Mouse (Mus musculus): ENCODE results near the gene Dctd. TPM values are rescaled to one million over a fixed set of nuclear protein-coding genes. Genes with fewer than 3 reads are reported as not detected.

The Dctd gene
- 1 to 10 TPM; 5.6 to 9.5 TPM for polyA plus RNA-seq (2017; shearing (Covaris generic))

DNA sequence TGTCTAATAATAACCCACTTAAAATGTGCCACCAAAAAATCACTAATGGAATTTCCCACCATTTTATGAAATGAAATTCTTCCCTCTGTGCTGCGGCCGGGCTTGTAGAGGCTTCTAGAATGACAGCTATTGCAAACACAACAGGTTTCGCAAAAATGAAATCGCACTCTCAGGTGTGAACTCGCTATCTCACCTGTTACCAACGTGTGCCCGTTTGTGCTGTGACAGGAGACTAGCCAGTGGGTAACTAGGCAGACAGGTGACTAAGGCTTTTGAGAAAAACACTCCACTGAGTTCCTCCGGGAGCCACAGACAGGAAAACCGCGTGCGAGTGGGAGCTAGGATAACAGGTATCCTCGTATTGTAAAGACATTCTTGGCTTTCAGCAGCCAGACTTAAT, at the start of gene Dctd:
Dctd (plus strand) TSS at position 301 of the 400 bp plus-strand sequence.
- no peak for ATAC-seq

- ATAC-seq: no peak
These were observed 45.3 kb upstream of the Dctd start for GRCm38 (mm10) chr8:48053611-48054010.

DNA sequence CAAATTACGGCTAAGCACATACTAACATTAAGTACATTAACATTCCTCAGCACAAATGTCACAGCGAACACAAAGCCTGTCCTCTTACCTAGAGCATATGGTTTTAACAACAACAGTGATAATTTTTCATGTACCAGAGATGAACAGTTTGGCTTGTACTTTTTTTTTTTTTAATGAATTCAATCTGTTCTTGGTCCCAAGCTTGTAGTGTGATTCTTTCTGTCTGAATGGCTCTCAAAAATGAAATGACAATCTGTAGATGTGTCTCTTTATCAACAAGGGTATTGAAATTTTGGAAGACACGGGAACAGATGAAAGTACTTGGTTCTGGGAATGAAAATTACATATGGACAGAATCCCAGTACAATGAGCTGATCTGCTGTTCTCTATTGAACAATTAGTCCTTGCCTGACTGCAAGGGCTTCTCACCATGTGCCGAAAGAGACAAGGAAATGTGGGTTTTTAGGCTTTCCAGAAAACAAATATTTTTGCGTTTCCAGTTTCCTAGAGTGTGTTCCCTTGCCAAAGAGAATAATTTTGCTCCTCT, 35.3 kb upstream of the Dctd start:
- ATAC-seq: no peak

GRCm38 (mm10) chr8:48074149-48074548, 24.7 kb upstream of the Dctd start:
- no peak for ATAC-seq

DNA sequence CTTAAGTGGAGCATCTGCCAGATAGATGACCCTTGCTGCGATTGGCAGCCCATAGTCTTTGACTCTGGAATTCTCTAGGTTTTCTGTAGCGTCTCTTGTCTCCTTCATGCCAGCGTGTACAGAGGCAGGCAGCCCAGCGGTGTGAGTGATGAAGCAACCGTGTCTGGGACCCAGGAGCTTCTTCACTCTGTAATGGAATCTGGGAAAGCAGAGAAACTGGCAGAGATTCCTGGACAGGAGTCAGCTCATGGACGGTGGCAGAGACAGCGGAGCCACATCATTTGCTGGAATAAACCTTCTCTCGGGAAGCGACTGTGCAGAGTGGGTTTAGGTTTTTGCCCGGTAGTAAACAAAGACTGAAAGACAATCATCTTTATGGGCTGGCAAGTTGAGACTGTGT, 16.5 kb upstream of the Dctd start:
- no peak for ATAC-seq

GRCm38 (mm10) chr8:48090661-48091060, 8.2 kb upstream of the Dctd start:
- no peak for ATAC-seq

DNA sequence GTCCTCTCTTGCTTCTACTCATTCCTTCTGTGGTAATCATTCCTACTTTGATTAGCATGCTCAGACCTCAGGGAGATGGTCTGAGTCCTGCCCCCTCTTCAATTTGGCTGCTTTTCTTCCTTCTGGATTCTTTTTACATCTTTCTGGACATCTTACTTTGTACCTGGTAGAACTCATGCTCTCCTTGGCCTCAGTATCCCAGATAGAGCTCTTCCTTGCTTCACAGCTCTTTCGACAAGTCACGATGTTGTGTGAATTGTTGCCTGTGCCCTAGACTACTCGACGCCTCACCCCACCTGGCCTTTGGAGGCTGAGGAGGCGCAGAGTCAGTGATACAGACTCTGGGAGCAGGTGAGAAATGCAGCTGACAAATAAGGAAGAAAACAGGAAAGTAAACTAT, 3.5 kb upstream of the Dctd start:
- ATAC-seq: no peak

- ATAC-seq: no peak
These were observed 1.6 kb upstream of the Dctd start for GRCm38 (mm10) chr8:48097131-48097794.

DNA sequence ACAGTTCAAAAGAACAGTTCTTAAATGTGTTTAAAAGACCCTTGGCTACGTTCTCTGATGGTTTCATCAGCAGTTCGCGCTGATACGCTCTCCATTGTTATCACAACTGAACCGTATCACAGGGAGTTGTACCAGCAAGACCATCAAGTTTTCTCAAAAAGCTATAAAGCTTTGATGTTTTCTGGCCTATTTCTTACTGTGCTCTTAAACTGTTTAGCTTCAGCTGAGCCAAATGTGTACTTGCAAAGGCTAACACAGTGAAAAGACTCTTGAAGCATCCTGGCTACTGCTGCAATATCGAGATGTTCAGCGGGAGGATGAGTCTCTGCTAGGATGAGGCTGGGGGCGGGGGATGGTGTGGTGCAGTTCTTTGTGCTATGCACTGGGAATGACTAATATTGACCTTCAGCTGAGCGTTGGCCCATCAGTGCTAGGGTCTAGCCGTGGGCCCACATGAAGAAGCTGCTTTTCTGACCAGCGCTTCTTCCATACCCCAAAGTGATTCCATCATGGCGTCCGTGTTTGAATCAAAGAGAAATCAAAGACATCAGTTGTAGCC, 732 bp upstream of the Dctd start:
- no peak for ATAC-seq

GRCm38 (mm10) chr8:48100100-48100787, 1.4 kb downstream of the Dctd start:
- no peak for ATAC-seq

DNA sequence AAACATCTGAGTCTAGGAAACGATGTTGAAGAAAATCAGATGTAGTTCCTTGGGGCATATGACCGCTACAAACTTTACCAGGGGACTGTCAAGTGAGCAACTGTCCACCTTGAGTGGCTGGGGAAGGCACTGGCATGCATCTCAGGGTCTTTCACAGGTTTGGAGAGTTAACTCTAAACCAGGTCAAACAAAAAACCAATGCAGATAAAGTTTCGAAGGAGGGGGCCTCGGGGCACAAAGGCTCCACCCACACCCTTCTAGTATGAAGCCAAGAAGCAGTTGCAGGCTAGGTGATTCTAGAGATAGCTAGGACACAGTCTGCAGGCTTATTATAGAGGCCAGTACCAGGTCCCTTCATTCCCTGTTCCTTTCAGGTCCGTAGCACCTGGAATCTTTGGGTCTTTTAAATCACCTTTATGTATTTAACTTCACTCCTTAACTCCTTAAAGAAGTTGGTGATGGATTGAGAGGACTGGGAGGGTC, 10.5 kb downstream of the Dctd start:
- ATAC-seq: peak; percentile 18

- peak; percentile 76 for ATAC-seq
These were observed 11.2 kb downstream of the Dctd start for GRCm38 (mm10) chr8:48109856-48110780.

DNA sequence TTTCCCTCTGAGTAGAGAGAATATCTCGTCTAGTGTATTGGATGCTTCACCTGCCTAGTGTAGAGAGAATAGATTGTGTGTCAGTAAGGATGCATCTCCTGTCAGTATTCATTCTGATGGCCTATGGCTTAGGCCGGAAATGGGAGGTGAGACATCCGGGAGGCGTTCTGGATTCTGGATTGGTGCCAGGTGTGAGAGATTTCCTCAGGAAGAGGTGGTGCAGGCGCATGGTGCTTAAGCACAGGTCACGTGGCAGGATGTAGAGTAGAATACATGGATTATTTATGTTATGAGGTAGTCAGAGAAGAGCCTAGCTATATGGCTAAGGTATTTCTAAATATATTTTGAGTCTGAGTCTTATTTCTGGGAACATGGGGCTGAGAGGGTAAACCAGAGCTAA, 15.7 kb downstream of the Dctd start:
- no peak for ATAC-seq

GRCm38 (mm10) chr8:48122991-48123390, 24.1 kb downstream of the Dctd start:
- no peak for ATAC-seq

DNA sequence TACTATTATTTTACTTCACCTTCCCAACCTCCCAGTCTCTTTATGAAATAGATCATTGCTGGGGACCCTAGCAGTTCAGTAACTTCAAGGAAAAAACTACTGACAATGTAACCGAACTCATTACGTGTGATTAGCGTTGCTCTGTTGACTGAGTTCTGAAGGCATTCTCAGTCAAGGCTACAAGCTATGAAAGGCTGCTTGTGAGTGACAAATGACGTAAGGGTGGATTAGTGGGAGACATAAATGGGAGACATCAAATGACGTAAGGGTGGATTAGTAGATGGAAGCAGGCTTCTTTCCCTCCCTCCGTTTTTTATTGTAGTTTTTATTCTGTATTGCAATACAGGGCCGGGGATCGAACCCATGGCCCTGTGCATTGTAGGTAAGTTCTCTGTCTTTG, 26.0 kb downstream of the Dctd start:
- ATAC-seq: no peak

- ATAC-seq: no peak
These were observed 28.1 kb downstream of the Dctd start for GRCm38 (mm10) chr8:48126954-48127353.

DNA sequence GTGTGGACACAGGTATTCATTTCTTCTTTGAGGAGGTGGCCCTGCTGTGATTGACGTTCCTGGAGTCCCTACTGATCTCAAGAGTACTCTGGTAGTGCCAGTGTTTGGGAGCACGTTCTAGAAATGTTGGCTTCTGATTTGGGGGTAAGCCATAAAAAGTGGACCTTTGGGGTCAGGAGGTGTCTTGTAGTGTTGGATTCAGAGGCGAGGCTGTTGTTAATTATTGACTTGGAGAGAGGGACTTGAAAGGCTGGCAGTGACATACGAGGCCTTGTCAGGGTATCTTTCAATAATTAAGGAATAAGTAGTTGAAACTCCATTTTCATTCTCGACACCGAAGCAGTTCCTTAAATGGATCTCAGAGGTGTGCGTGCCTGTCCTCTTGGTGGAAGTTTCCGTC, 31.4 kb downstream of the Dctd start:
- ATAC-seq: no peak

DNA sequence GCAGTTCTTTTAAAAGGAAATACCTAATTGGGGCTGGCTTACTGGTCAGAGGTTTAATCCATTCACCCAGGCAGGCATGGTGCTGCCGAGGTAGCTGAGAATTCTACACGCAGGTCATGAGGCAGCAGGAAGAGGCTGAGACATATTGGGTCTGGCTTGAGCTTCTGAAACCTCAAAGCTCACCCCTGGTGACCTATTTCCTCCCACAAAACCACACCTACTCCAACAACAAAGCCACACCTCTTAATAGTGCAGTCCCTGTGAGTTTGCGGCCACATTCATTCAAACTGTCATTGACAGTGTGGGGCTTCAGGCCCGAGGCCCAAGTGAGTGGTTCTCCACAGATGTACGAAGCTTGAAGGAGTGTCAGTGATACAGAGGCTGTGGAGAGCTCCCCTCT, 34.4 kb downstream of the Dctd start:
- no peak for ATAC-seq

DNA sequence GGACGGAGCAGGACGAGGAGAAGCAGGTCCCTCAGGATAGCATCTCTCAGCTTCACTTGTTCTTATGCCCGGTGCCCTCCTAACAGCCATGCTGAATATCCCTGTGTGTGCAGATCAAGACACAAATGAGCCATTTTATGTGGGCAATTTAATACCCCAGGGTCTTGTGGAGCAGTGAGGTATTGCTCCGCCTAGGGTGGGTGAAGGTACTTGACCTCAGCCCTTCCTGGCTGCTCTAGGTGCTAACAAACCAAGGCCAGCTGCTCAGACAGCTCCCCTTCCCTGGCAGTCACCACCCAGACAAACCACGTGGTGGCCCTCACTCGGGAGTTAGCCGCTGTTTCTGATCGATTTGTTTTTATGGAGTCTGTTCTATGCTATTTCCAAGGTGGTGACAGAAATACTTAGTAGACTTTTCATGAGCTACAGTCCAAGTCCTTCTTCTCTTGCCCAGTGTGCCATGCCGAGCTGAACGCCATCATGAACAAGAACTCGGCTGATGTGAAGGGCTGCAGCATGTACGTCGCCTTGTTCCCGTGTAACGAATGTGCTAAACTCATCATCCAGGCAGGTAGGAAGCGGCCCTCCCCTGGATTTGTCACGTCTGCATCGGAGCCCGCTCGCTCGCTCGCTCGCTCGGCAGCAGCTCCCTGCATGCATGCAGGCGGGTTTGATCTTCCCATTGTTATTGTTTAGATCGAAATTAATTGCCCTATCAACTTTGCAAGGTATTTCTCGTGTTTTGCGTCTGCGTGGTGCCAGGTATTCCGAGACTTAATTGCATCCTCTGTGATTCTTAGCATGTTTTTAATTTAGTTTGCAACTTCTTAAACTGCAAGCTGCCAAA, 38.1 kb downstream of the Dctd start:
- ATAC-seq: no peak

- ATAC-seq: no peak
These were observed 38.7 kb downstream of the Dctd start for GRCm38 (mm10) chr8:48137651-48137937.

DNA sequence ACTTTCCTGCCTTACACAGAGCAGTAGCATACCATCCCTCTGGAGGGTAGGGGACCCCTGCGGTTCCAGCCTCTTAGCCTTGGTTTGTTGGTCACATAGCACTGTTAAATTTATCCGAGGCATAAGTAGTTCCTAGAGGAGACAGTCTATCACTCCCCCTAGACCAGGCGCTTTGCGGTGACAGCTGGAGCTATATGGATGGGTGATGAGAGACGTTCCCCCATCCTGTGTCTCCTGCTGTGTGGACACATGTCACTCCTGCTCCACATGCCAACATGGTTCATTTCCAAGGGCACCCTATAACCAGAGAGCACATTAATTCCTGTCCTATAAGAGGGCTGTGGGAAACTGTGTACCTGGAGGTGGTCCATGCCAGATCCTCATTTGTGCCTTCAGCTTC, 42.1 kb downstream of the Dctd start:
- no peak for ATAC-seq

DNA sequence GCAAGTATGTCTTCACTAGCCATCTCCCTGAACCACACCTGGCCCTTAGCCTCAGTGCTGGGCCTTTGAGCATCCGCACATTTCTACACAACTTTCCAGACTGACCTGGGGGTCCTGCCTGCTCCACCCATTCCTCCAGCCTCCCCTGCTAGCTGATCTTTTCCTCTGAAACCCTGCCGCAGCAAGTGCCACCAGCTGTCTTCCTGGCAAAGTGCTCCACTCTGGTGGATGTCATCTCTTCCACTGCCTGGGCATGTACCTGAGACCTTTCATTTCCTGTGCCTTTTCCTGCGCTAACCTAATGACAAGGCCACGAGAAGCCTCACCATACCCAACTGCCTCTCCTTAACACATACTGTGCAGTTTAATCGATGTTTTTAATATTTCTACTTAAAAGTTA, 46.9 kb downstream of the Dctd start:
- no peak for ATAC-seq

All from CD4-positive, CD25-positive, alpha-beta regulatory T cell, adult 4 months (primary cell).